Mouse (Mus musculus): ENCODE data around the gene St6galnac1. TPM values are rescaled to one million over a fixed set of nuclear protein-coding genes. Genes with fewer than 3 reads are reported as not detected.

Gene St6galnac1
- polyA plus RNA-seq, 1 experiment = not detected

DNA sequence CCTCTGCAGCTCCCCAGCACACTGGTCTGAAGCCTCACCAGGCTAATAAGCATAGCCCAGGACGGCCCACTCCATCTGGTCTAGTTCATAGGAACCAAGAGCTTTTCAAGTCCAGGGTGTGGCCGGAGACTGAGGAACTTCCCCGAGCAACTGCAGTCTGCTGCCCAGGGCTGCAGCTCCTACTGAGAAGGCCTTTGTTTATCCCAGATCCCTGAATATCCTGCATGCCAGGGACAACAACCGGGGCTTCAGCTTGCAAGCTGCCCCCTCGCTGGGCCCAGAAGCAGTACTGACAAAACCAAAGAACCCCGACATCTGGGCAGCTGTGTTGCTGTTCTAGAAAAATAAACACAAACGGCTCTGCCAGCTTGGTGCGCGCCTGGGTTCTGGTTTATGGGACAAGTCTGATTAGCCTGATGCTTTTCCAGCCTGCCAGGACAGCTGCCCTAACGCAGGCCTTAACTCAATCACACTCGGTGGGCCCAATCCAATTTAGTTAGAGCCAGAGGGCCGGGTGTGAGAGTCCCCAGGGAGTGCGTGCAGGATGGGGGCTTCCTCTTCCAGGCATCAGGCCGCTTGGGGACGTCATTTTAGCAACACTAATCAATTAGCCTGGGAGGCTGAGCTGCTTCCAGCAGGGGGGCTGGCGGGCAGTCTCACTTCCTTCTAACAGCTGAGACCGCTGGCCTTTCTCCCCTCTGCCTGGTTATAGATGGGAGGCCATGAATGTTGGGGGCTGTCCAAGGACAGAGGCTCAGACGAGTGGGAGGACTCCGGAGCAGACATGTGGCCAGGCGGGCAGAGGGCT, 39.0 kb upstream of the St6galnac1 start:
- Histone ChIP-seq H3K4me1 (ENCODE audit: control insufficient read depth, insufficient read depth, low read length) (peaks cover 10% of the 10 kb centered on the region), H3K9ac (ENCODE audit: low read depth, poor library complexity, severe bottlenecking) (0 out of 2 replicates have a peak overlapping the region, but pooled peaks have one; percentile 8), H3K27me3 (ENCODE audit: control insufficient read depth, insufficient read depth, low read length, poor library complexity, severe bottlenecking) (no peaks in the 10 kb centered on the region), H3K36me3 (ENCODE audit: control insufficient read depth, insufficient read depth, low read length, poor library complexity, severe bottlenecking) (no peaks in the 10 kb centered on the region), H3K9me3 (replicated peaks; ENCODE audit: control insufficient read depth, insufficient read depth, low read length, poor library complexity, severe bottlenecking) (no peaks in the 10 kb centered on the region), H3K4me3 (ENCODE audit: low read depth, low read length) (0 out of 2 replicates have a peak overlapping the region, but pooled peaks have one; percentile 19), H3K27ac (ENCODE audit: insufficient read depth, low read length) (peak overlapping the region; percentile 70)
- TF ChIP-seq EP300 (IDR thresholded peaks at IDR 0.05; ENCODE audit: insufficient read depth, low read depth, low read length) (peak; percentile 52), CTCF (IDR thresholded peaks at IDR 0.05; ENCODE audit: low read depth, low read length) (no peak)

DNA sequence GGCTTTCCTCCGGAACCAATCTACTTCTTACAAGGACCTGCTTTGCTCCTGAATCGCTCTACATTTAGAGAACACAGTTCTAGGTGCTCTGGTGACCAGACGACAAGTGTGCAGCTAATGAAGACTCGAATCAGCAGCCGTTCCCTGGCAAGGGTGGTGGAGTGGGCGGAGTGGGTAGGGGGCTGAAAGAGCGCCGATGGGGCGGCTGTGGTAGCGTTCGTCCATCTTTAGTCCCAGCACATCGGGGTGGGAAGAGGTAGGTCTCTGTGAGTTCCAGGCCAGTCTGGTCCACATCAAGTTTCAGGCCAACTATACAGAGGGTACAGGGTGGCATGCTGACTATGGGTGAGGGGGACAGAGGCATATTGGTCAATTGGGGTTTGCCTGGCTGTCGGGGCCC, 38.3 kb upstream of the St6galnac1 start:
- peak overlapping the region; percentile 8 for H3K9ac ChIP-seq (ENCODE audit: low read depth, poor library complexity, severe bottlenecking)
- H3K27ac ChIP-seq (ENCODE audit: insufficient read depth, low read length) = peak overlapping the region; percentile 70
- peaks cover 10% of the 10 kb centered on the region for H3K4me1 ChIP-seq (ENCODE audit: control insufficient read depth, insufficient read depth, low read length)
- H3K9me3 ChIP-seq (replicated peaks; ENCODE audit: control insufficient read depth, insufficient read depth, low read length, poor library complexity, severe bottlenecking) = no peaks in the 10 kb centered on the region
- H3K36me3 ChIP-seq (ENCODE audit: control insufficient read depth, insufficient read depth, low read length, poor library complexity, severe bottlenecking) = no peaks in the 10 kb centered on the region
- H3K27me3 ChIP-seq (ENCODE audit: control insufficient read depth, insufficient read depth, low read length, poor library complexity, severe bottlenecking) = no peaks in the 10 kb centered on the region
- TF ChIP-seq EP300 (IDR thresholded peaks at IDR 0.05; ENCODE audit: insufficient read depth, low read depth, low read length) = no peak
- TF ChIP-seq POLR2A (IDR thresholded peaks at IDR 0.05; ENCODE audit: insufficient read depth, low read length) = no peak
- TF ChIP-seq CTCF (IDR thresholded peaks at IDR 0.05; ENCODE audit: low read depth, low read length) = no peak
- H3K4me3 ChIP-seq (ENCODE audit: low read depth, low read length) = peak overlapping the region; percentile 19; the same call in 1 of the 2 replicates

DNA sequence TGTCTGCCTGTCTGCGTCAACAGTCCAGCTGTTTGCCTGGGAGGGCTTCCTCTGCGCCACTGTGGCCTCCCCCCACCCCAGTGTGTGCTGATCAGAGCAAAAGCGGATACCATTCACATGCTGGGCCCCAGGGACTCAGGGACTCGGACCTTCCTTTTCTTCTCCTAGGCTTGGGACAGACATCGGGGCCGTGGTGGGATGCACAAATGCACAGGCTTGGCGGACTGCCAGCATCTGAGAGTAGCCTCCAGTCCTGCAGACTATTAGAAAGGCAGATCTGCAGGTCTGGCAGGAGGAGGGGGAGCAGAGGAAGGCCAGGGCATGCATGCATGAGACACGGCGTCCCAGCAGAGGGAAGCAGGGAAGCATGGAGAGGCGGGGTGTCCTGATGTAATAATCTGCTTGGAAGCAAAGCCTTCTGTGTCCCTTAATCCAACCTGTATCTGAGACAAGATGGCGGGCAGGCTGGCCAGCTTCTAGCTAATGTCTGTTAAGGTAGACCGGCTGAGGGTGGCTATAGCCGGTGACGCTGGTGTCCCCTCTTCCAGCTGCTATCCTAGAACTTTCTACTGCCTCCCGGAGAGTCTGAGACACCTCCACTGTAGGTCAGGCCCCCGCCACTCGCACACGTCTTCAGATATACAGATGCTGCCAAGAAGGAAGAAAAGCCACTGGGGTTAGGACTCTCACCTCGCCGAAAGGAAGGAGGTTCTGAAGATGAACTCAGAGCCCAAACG, 37.7 kb upstream of the St6galnac1 start:
- Histone ChIP-seq H3K27ac (ENCODE audit: insufficient read depth, low read length) (no peak overlapping the region), H3K27me3 (ENCODE audit: control insufficient read depth, insufficient read depth, low read length, poor library complexity, severe bottlenecking) (no peaks in the 10 kb centered on the region), H3K4me1 (ENCODE audit: control insufficient read depth, insufficient read depth, low read length) (peaks cover 10% of the 10 kb centered on the region)

GRCm38 (mm10) chr11:116810983-116811901, 35.9 kb upstream of the St6galnac1 start:
- TF ChIP-seq CTCF (IDR thresholded peaks at IDR 0.05; ENCODE audit: low read depth, low read length) (no peak), POLR2A (IDR thresholded peaks at IDR 0.05; ENCODE audit: insufficient read depth, low read length) (no peak), EP300 (IDR thresholded peaks at IDR 0.05; ENCODE audit: insufficient read depth, low read depth, low read length) (no peak)
- peaks cover 10% of the 10 kb centered on the region for H3K4me1 ChIP-seq (ENCODE audit: control insufficient read depth, insufficient read depth, low read length)
- no peak overlapping the region for H3K27ac ChIP-seq (ENCODE audit: insufficient read depth, low read length)
- H3K9me3 ChIP-seq (replicated peaks; ENCODE audit: control insufficient read depth, insufficient read depth, low read length, poor library complexity, severe bottlenecking) = no peaks in the 10 kb centered on the region
- H3K9ac ChIP-seq (ENCODE audit: low read depth, poor library complexity, severe bottlenecking) = no peak overlapping the region; the same call in 1 of the 2 replicates
- no peaks in the 10 kb centered on the region for H3K27me3 ChIP-seq (ENCODE audit: control insufficient read depth, insufficient read depth, low read length, poor library complexity, severe bottlenecking)
- no peaks in the 10 kb centered on the region for H3K36me3 ChIP-seq (ENCODE audit: control insufficient read depth, insufficient read depth, low read length, poor library complexity, severe bottlenecking)
- H3K4me3 ChIP-seq (ENCODE audit: low read depth, low read length) = peak overlapping the region; percentile 54

More for the DNA sequence above, 37.7 kb upstream of the St6galnac1 start:
- H3K9me3 ChIP-seq (replicated peaks; ENCODE audit: control insufficient read depth, insufficient read depth, low read length, poor library complexity, severe bottlenecking) = no peaks in the 10 kb centered on the region
- H3K4me3 ChIP-seq (ENCODE audit: low read depth, low read length) = peak overlapping the region; percentile 19; the same call in 1 of the 2 replicates
- peak overlapping the region; percentile 8; the same call in 1 of the 2 replicates for H3K9ac ChIP-seq (ENCODE audit: low read depth, poor library complexity, severe bottlenecking)
- H3K36me3 ChIP-seq (ENCODE audit: control insufficient read depth, insufficient read depth, low read length, poor library complexity, severe bottlenecking) = no peaks in the 10 kb centered on the region
- TF ChIP-seq POLR2A (IDR thresholded peaks at IDR 0.05; ENCODE audit: insufficient read depth, low read length) = no peak

- Histone ChIP-seq H3K36me3 (ENCODE audit: control insufficient read depth, insufficient read depth, low read length, poor library complexity, severe bottlenecking) (no peaks in the 10 kb centered on the region), H3K4me1 (ENCODE audit: control insufficient read depth, insufficient read depth, low read length) (peaks cover 7% of the 10 kb centered on the region), H3K9ac (ENCODE audit: low read depth, poor library complexity, severe bottlenecking) (no peak overlapping the region), H3K27me3 (ENCODE audit: control insufficient read depth, insufficient read depth, low read length, poor library complexity, severe bottlenecking) (no peaks in the 10 kb centered on the region), H3K27ac (ENCODE audit: insufficient read depth, low read length) (no peak overlapping the region), H3K4me3 (ENCODE audit: low read depth, low read length) (no peak overlapping the region), H3K9me3 (replicated peaks; ENCODE audit: control insufficient read depth, insufficient read depth, low read length, poor library complexity, severe bottlenecking) (no peaks in the 10 kb centered on the region)
- TF ChIP-seq EP300 (IDR thresholded peaks at IDR 0.05; ENCODE audit: insufficient read depth, low read depth, low read length) (no peak), CTCF (IDR thresholded peaks at IDR 0.05; ENCODE audit: low read depth, low read length) (no peak), POLR2A (IDR thresholded peaks at IDR 0.05; ENCODE audit: insufficient read depth, low read length) (no peak)
Observed at GRCm38 (mm10) chr11:116810528-116810927, 35.2 kb upstream of the St6galnac1 start.

All from ES-Bruce4 (cell line).